Mouse (Mus musculus) myocyte (in vitro differentiated cells): ENCODE measurements at regions not wholly inside any gene's neighbourhood (a gene's known extent, or its start where the extent isn't known, plus 50 kb on each side); places are given as distances from the start of the nearest gene placed in this dataset.

Experiments
- H3K27me3 ChIP-seq: one replicate; pipeline ENCODE4 v1.6.1; 2011; ENCODE audit not compliant: control insufficient read depth, insufficient read depth, insufficient read length
- H3K36me3 ChIP-seq: one replicate; pipeline ENCODE4 v1.6.1; 2011; ENCODE audit not compliant: control insufficient read depth, insufficient read depth
- H3K4me2 ChIP-seq: one replicate; pipeline ENCODE4 v1.6.1; 2011; ENCODE audit warnings: low read depth, control low read depth
- H3K4me3 ChIP-seq: one replicate; pipeline ENCODE4 v1.5.1; 2011; ENCODE audit warnings: mild to moderate bottlenecking, control low read depth, moderate library complexity
- H3K79me2 ChIP-seq: one replicate; pipeline ENCODE4 v1.6.1; 2011; ENCODE audit not compliant: control insufficient read depth, insufficient read depth
- H3ac ChIP-seq: one replicate; pipeline ENCODE4 v1.6.1; 2011; ENCODE audit not compliant: control insufficient read depth, insufficient read length
- CEBPB ChIP-seq: IDR thresholded peaks from 2 replicates; pipeline ENCODE4 v1.6.1; 2011; ENCODE audit warnings: mild to moderate bottlenecking, moderate library complexity; ENCODE audit not compliant: poor library complexity, insufficient read depth, severe bottlenecking
- E2F4 ChIP-seq: IDR thresholded peaks from one replicate; pipeline ENCODE4 v1.6.1; 2011; ENCODE audit warnings: mild to moderate bottlenecking, control low read depth, moderate library complexity; ENCODE audit not compliant: insufficient read depth
- MAX ChIP-seq: IDR thresholded peaks from one replicate; pipeline ENCODE4 v1.6.1; 2011; ENCODE audit warnings: low read depth, mild to moderate bottlenecking, control low read depth
- MYOD1 ChIP-seq, 3 experiments: IDR thresholded peaks; one replicate each; pipeline ENCODE4 v1.6.1; 2011; ENCODE audit warnings: control low read depth in 2 of 3, low read depth in 2 of 3, mild to moderate bottlenecking in 2 of 3, moderate library complexity in 1 of 3; ENCODE audit not compliant: insufficient read length in 2 of 3, control insufficient read depth in 1 of 3
- MYOG ChIP-seq, 3 experiments: IDR thresholded peaks; one replicate each; pipeline ENCODE4 v1.6.1; 2011; ENCODE audit warnings: control low read depth in 2 of 3, low read depth in 2 of 3, mild to moderate bottlenecking in 2 of 3; ENCODE audit not compliant: insufficient read length in 2 of 3, control insufficient read depth in 1 of 3, insufficient read depth in 1 of 3
- POLR2A ChIP-seq: IDR thresholded peaks from one replicate; pipeline ENCODE4 v1.6.1; 2011; ENCODE audit warnings: low read depth, mild to moderate bottlenecking, control low read depth, moderate library complexity; ENCODE audit not compliant: insufficient read length
- POLR2AphosphoS2 ChIP-seq: IDR thresholded peaks from one replicate; pipeline ENCODE4 v1.6.1; 2011; ENCODE audit warnings: low read depth, control low read depth; ENCODE audit not compliant: insufficient read length
- REST ChIP-seq: IDR thresholded peaks from one replicate; pipeline ENCODE4 v1.6.1; 2011; ENCODE audit warnings: mild to moderate bottlenecking, control low read depth, moderate library complexity; ENCODE audit not compliant: insufficient read depth, insufficient read length
- SRF ChIP-seq: IDR thresholded peaks from one replicate; pipeline ENCODE4 v1.6.1; 2011; ENCODE audit warnings: low read depth; ENCODE audit not compliant: control insufficient read depth, insufficient read length
- TCF12 ChIP-seq: IDR thresholded peaks from one replicate; pipeline ENCODE4 v1.6.1; 2011; ENCODE audit warnings: mild to moderate bottlenecking, control low read depth; ENCODE audit not compliant: poor library complexity, insufficient read depth, severe bottlenecking
- TCF3 ChIP-seq: IDR thresholded peaks from one replicate; pipeline ENCODE4 v1.6.1; 2011; ENCODE audit warnings: low read depth, control low read depth; ENCODE audit not compliant: insufficient read length
- USF1 ChIP-seq: IDR thresholded peaks from one replicate; pipeline ENCODE4 v1.6.1; 2011; ENCODE audit warnings: low read depth, mild to moderate bottlenecking, control low read depth, moderate library complexity

GRCm38 (mm10) chr1:61293106-61293505 is 315.4 kb downstream of the Icos start:
- Histone ChIP-seq H3K27me3 (peaks cover 13% of the 10 kb centered on the region), H3K36me3 (no peaks in the 10 kb centered on the region), H3ac (no peak overlapping the region), H3K4me2 (no peak overlapping the region), H3K4me3 (no peak overlapping the region), H3K79me2 (no peaks in the 10 kb centered on the region)
- TF ChIP-seq SRF = no peak
- no peak for TF ChIP-seq USF1
- TF ChIP-seq POLR2A = no peak
- TF ChIP-seq E2F4 = no peak
- TF ChIP-seq REST = no peak
- TF ChIP-seq MAX = no peak
- no peak for TF ChIP-seq POLR2AphosphoS2
- TF ChIP-seq CEBPB = no peak
- no peak for TF ChIP-seq MYOG (IDR thresholded peaks at IDR 0.05; ENCODE audit: control insufficient read depth in 1 of 3, insufficient read depth in 1 of 3, insufficient read length in 2 of 3, low read depth in 2 of 3)
- no peak for TF ChIP-seq TCF12
- no peak for TF ChIP-seq MYOD1 (IDR thresholded peaks at IDR 0.05; ENCODE audit: control insufficient read depth in 1 of 3, insufficient read length in 2 of 3, low read depth in 2 of 3)
- TF ChIP-seq TCF3 = no peak

- Histone ChIP-seq H3K27me3 (peaks cover 18% of the 10 kb centered on the region), H3K4me2 (no peak overlapping the region), H3K36me3 (no peaks in the 10 kb centered on the region), H3K79me2 (no peaks in the 10 kb centered on the region), H3K4me3 (no peak overlapping the region), H3ac (no peak overlapping the region)
- TF ChIP-seq TCF3 (no peak), REST (no peak), POLR2AphosphoS2 (no peak), MYOG (IDR thresholded peaks at IDR 0.05; ENCODE audit: control insufficient read depth in 1 of 3, insufficient read depth in 1 of 3, insufficient read length in 2 of 3, low read depth in 2 of 3) (no peak), MAX (no peak), E2F4 (no peak), POLR2A (no peak), CEBPB (no peak), TCF12 (no peak), USF1 (no peak), MYOD1 (IDR thresholded peaks at IDR 0.05; ENCODE audit: control insufficient read depth in 1 of 3, insufficient read length in 2 of 3, low read depth in 2 of 3) (no peak), SRF (no peak)
Observed at GRCm38 (mm10) chr1:61295219-61295618, 317.5 kb downstream of the Icos start.

- Histone ChIP-seq H3K27me3 (peaks cover 18% of the 10 kb centered on the region), H3K36me3 (no peaks in the 10 kb centered on the region), H3K4me2 (no peak overlapping the region), H3K79me2 (no peaks in the 10 kb centered on the region), H3K4me3 (no peak overlapping the region), H3ac (no peak overlapping the region)
- no peak for TF ChIP-seq TCF3
- TF ChIP-seq POLR2AphosphoS2 = no peak
Observed at GRCm38 (mm10) chr1:61296831-61297230, 319.1 kb downstream of the Icos start.

DNA sequence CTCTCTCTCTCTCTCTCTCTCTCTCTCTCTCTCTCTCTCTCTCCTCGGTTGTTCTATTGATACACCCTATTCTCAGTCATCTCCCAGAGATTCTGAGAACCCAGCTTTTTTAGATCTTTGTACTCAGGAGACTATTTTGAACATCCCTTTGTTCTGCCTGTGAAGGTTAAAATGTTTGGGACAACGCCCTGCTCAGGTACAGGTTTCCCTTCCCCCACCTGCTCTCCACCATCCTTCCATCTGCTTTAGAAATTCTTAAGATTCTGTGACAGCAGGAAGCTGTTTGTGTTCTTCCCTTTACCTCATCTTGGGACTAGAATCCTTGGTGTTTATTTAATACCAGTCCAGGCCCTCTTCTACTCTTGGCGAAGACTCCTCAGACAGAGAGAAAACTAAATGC is 319.6 kb downstream of the Icos start:
- TF ChIP-seq USF1 (no peak), REST (no peak), MYOD1 (IDR thresholded peaks at IDR 0.05; ENCODE audit: control insufficient read depth in 1 of 3, insufficient read length in 2 of 3, low read depth in 2 of 3) (no peak), E2F4 (no peak), MAX (no peak), CEBPB (no peak), MYOG (IDR thresholded peaks at IDR 0.05; ENCODE audit: control insufficient read depth in 1 of 3, insufficient read depth in 1 of 3, insufficient read length in 2 of 3, low read depth in 2 of 3) (no peak), TCF12 (no peak), SRF (no peak), TCF3 (no peak), POLR2AphosphoS2 (no peak), POLR2A (no peak)
- Histone ChIP-seq H3K4me3 (no peak overlapping the region), H3ac (no peak overlapping the region), H3K4me2 (no peak overlapping the region), H3K36me3 (no peaks in the 10 kb centered on the region), H3K79me2 (no peaks in the 10 kb centered on the region), H3K27me3 (peaks cover 18% of the 10 kb centered on the region)

DNA sequence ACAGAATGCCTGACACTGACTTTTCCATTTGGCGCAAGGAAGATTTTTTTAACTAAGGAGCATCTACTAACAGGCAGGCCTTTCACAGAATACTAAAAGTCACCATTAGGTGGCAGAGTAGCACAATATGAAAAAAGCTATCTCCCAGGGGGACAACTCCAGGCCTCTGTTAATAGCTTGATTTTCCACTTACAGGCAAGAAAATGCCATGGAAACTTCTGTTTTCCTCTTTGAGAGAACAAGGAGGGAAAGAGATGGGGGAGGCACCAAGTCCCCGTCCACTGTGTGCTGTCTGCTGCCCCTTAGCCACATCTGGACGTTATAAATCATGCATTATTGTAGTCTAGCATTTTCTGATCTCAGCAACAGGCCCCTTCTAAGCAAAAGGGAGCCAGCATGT is 320.3 kb downstream of the Icos start:
- no peaks in the 10 kb centered on the region for H3K36me3 ChIP-seq
- no peak for TF ChIP-seq POLR2A
- TF ChIP-seq MYOD1 (IDR thresholded peaks at IDR 0.05; ENCODE audit: control insufficient read depth in 1 of 3, insufficient read length in 2 of 3, low read depth in 2 of 3) = no peak
- no peak for TF ChIP-seq MAX
- no peak for TF ChIP-seq SRF
- no peak overlapping the region for H3ac ChIP-seq
- no peak overlapping the region for H3K4me2 ChIP-seq
- no peaks in the 10 kb centered on the region for H3K79me2 ChIP-seq
- H3K4me3 ChIP-seq = no peak overlapping the region
- peaks cover 18% of the 10 kb centered on the region for H3K27me3 ChIP-seq
